8 mouse cellular contexts compared by ENCODE assay signal in the genomic region with DNA sequence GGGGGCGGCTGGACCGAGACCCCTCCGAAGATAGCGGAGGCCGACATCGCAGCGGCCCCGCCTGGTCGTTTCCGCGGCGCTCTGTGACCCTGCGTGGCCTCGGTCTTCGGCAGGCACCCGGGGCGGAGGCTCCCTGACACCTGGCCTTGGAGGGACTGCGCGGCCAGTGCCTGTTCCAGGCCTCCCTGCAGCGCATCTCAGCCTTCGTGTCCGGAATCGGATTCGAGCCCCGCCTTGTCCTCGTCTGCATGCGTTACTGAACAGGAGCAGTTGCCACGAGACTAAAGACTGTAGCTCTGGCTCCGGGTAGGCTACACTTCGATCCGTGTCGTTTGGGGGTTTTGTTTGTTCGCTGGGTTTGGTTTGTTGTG. TPM values are rescaled to one million over a fixed set of nuclear protein-coding genes. Genes with fewer than 3 reads are reported as not detected.
DNase-seq lines count a peak whose midpoint lies in the region; ATAC-seq lines count a peak whose summit lies in the region.

No protein-coding gene starts in this region.

- intact Hi-C loops in heart, postnatal 10 days (cut with DNase I) = loop anchor here (1.0 kb wide), 1 partner anchor 37 kb away; no protein-coding TSS in a partner anchor
- intact Hi-C loops in left cerebral cortex, postnatal 4 days (cut with DNase I) = no loop called here

- peak overlapping the region; percentile 91 for H3K4me2 ChIP-seq in heart, embryonic 14.5 days (ENCODE audit: low read length)
- peak overlapping the region; percentile 86 for H3K4me2 ChIP-seq in heart, embryonic 16.5 days (ENCODE audit: low read depth, low read length)

- peak overlapping the region in 1 of 2 experiments; percentile 44; a peak in 2 of 4 replicates for H3K27ac ChIP-seq in heart, embryonic 14.5 days (replicated peaks in 1 of 2; ENCODE audit: control insufficient read depth in 1 of 2, insufficient read depth in 1 of 2, low read depth in 2 of 2, low read length in 2 of 2)
- H3K27ac ChIP-seq in heart, embryonic 16.5 days (ENCODE audit: low read length) = no peak overlapping the region

- ATAC-seq in heart, embryonic 14.5 days (ENCODE audit: insufficient number of reproducible peaks, insufficient read depth, low FRiP score, low read depth) = no peak
- ATAC-seq in heart, embryonic 16.5 days (replicated peaks; ENCODE audit: extremely low read depth, insufficient read depth, low FRiP score) = peak; percentile 54

- peak overlapping the region; percentile 95 for H3K9ac ChIP-seq in heart, embryonic 14.5 days (ENCODE audit: low read length)
- peak overlapping the region; percentile 88 for H3K9ac ChIP-seq in heart, embryonic 16.5 days (ENCODE audit: low read length)

- no peaks in the 10 kb centered on the region for H3K27me3 ChIP-seq in heart, embryonic 14.5 days (ENCODE audit: control insufficient read depth, insufficient read depth, low read length)
- no peaks in the 10 kb centered on the region for H3K27me3 ChIP-seq in heart, embryonic 16.5 days (ENCODE audit: control insufficient read depth, insufficient read depth, low read length)

- WGBS in heart, embryonic 14.5 days = 1% methylated on average over 33 of the region's 33 CpGs
- WGBS in heart, embryonic 16.5 days = under 1% methylated on average over 33 of the region's 33 CpGs

- H3K4me3 ChIP-seq in heart, embryonic 14.5 days (ENCODE audit: control insufficient read depth in 1 of 2, insufficient read depth in 1 of 2, low read depth in 1 of 2, low read length in 2 of 2) = peak overlapping the region; percentile 81 to 96
- peak overlapping the region; percentile 85 for H3K4me3 ChIP-seq in heart, embryonic 16.5 days (ENCODE audit: low read length)

- H3K9me3 ChIP-seq in heart, embryonic 14.5 days (ENCODE audit: control insufficient read depth, low read length) = no peaks in the 10 kb centered on the region
- H3K9me3 ChIP-seq in heart, embryonic 16.5 days (replicated peaks; ENCODE audit: control insufficient read depth, low read length) = no peaks in the 10 kb centered on the region

- peaks cover 32% of the 10 kb centered on the region for H3K36me3 ChIP-seq in heart, embryonic 14.5 days (ENCODE audit: control insufficient read depth, insufficient read depth, low read length)
- H3K36me3 ChIP-seq in heart, embryonic 16.5 days (ENCODE audit: control insufficient read depth, insufficient read depth) = peaks cover 7% of the 10 kb centered on the region; the same call in 1 of the 2 replicates

- peaks cover 3 to 10% of the 10 kb centered on the region in 2 experiments; a peak in 3 of 4 replicates for H3K4me1 ChIP-seq in heart, embryonic 14.5 days (ENCODE audit: control insufficient read depth in 2 of 2, insufficient read depth in 2 of 2, low read length in 2 of 2)
- peaks cover 7% of the 10 kb centered on the region for H3K4me1 ChIP-seq in heart, embryonic 16.5 days (ENCODE audit: control insufficient read depth, insufficient read depth, low read length)

- no peak for DNase-seq in heart, postnatal 10 days
- peak; percentile 8 for DNase-seq in MEL-GATA-1-ER (ENCODE audit: extremely low read depth, low read depth)
- DNase-seq in lung, postnatal 10 days = peak; percentile 44
- no peak for DNase-seq in spleen, postnatal 14 days (ENCODE audit: low spot score in 2 of 2)
- DNase-seq in left cerebral cortex, postnatal 4 days = no peak
- no peak for DNase-seq in cerebellum, postnatal 36 days

RNA-seq across cellular contexts. Expression of a gene that starts 0.3 kb away (rescaled TPM):
- 13.7 and 14.3 TPM in 2 replicates for polyA plus RNA-seq in heart, embryonic 14.5 days (2014; fragmentation: Nextera tagmentation; extraction: Ambion mirVana)
- total RNA-seq in heart, postnatal 10 days (2021) = 10 to 100 TPM; 23.6 to 24.4 TPM
- 14.1 and 17.7 TPM in 2 replicates for polyA plus RNA-seq in heart, embryonic 16.5 days (2015; fragmentation: Nextera tagmentation; extraction: Ambion mirVana)
- total RNA-seq in left cerebral cortex, postnatal 4 days (2021) = 10 to 100 TPM; 22.5 to 23.1 TPM

RNA-seq across cellular contexts. Expression of a gene that starts 0.4 kb away (rescaled TPM):
- polyA plus RNA-seq in heart, embryonic 14.5 days (2014; fragmentation: Nextera tagmentation; extraction: Ambion mirVana) = 6.3 and 6.8 TPM in 2 replicates
- 1 to 10 TPM; 4.7 to 4.8 TPM for total RNA-seq in heart, postnatal 10 days (2021)
- polyA plus RNA-seq in heart, embryonic 16.5 days (2015; fragmentation: Nextera tagmentation; extraction: Ambion mirVana) = 8.5 and 8.6 TPM in 2 replicates
- 10 to 100 TPM; 15.1 to 17.0 TPM for total RNA-seq in left cerebral cortex, postnatal 4 days (2021)

RNA-seq across cellular contexts. Expression of a gene that starts 18.2 kb away (rescaled TPM):
- 43.7 and 50.6 TPM in 2 replicates for polyA plus RNA-seq in heart, embryonic 14.5 days (2014; fragmentation: Nextera tagmentation; extraction: Ambion mirVana)
- total RNA-seq in heart, postnatal 10 days (2021) = 10 to 100 TPM; 12.3 to 16.4 TPM
- 47.3 and 48.4 TPM in 2 replicates for polyA plus RNA-seq in heart, embryonic 16.5 days (2015; fragmentation: Nextera tagmentation; extraction: Ambion mirVana)
- 10 to 100 TPM; 17.2 to 19.2 TPM for total RNA-seq in left cerebral cortex, postnatal 4 days (2021)

RNA-seq across cellular contexts. Expression of a gene that starts 36.3 kb away (rescaled TPM):
- 8.6 and 11.6 TPM in 2 replicates for polyA plus RNA-seq in heart, embryonic 14.5 days (2014; fragmentation: Nextera tagmentation; extraction: Ambion mirVana)
- 10 to 100 TPM; 38.6 to 42.2 TPM for total RNA-seq in heart, postnatal 10 days (2021)
- polyA plus RNA-seq in heart, embryonic 16.5 days (2015; fragmentation: Nextera tagmentation; extraction: Ambion mirVana) = 14.7 and 15.1 TPM in 2 replicates
- 10 to 100 TPM; 54.2 to 59.9 TPM for total RNA-seq in left cerebral cortex, postnatal 4 days (2021)

RNA-seq across cellular contexts. Expression of a gene that starts 50.8 kb away (rescaled TPM):
- polyA plus RNA-seq in heart, embryonic 14.5 days (2014; fragmentation: Nextera tagmentation; extraction: Ambion mirVana) = 59.5 and 73.1 TPM in 2 replicates
- 10 to 100 TPM in 1 of 2 experiments, 1 to 10 TPM in 1; 8.6 to 10.3 TPM for total RNA-seq in heart, postnatal 10 days (2021)
- 29.3 and 38.1 TPM in 2 replicates for polyA plus RNA-seq in heart, embryonic 16.5 days (2015; fragmentation: Nextera tagmentation; extraction: Ambion mirVana)
- total RNA-seq in left cerebral cortex, postnatal 4 days (2021) = 1 to 10 TPM; 2.0 to 2.1 TPM

Comparison
In these comparisons a context has a peak if more than half of its experiments do, and no peak if none do; other contexts are left out.
1. DNase-seq: peak in MEL-GATA-1-ER (single experiment) and lung, postnatal 10 days (single experiment); none in heart, postnatal 10 days (0 of 2), spleen, postnatal 14 days (0 of 2), left cerebral cortex, postnatal 4 days (single experiment) and cerebellum, postnatal 36 days (0 of 2).